Mouse (Mus musculus): Measurements from ENCODE around the gene 1700057G04Rik. TPM values are rescaled to one million over a fixed set of nuclear protein-coding genes. Genes with fewer than 3 reads are reported as not detected.
"Not testable (repeated sequence)": the region's sequence is repeated elsewhere in the genome, so short reads cannot be mapped to it uniquely, and the experiment has no call there.

The 1700057G04Rik gene
- polyA plus RNA-seq, 1 experiment: not detected

DNA sequence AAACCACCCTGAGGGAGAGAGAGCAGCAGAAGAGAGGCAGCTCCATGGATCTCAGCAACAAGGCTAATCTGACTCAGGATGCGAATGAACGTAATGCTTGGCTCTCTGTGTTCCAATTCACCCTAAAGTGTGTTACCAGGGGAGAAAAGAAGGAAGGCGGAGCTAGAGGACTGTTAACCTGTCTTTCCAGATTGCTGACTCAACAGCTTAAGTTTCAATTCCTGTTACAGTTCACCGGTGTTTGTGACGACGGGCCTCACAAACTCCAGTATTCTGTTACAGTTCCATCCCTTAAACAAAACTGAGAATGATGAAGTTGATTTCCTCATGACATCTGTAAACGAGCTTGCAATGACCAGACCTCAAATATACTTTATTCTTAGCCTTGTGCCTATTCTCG, 4.1 kb upstream of the 1700057G04Rik start:
- H3K36me3 ChIP-seq (ENCODE audit: control insufficient read depth, insufficient read depth, low read length): no peaks in the 10 kb centered on the region
- WGBS: 29% methylated on average over 8 of the region's 8 CpGs

DNA sequence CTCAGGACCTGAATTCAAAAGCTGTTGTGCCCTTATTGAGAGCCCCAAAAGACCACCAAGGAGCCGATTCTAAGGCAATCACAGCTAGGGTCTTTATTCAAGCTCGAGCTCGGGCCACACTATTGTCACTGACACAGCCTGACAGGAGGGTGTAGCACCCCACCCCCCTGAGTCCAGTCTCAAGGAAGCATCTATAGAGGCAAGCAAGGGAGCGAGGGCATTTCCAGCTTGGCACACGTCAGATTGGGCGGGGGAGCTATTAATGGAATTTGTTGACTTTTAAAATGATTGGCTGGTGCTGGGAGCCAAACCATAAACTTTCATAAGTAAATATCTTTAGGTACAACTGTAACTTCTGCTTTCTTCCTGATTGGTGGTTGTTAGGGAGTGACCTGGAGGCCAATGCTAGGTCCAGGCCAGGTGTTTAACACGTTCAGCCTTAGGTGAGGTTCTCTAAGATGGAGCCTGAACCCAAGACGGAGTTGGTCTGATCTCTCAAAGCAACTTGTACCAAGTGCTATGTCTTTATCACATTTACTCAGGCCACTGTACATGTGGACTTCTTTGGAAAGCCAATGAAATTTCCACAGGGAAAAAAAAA, 3.5 kb upstream of the 1700057G04Rik start:
- Histone ChIP-seq H3K36me3 (ENCODE audit: control insufficient read depth, insufficient read depth, low read length) (no peaks in the 10 kb centered on the region), H3K4me1 (ENCODE audit: control insufficient read depth, insufficient read depth, insufficient read length, low read length) (peaks cover 7% of the 10 kb centered on the region; the same call in 1 of the 2 replicates), H3K27me3 (ENCODE audit: control insufficient read depth, insufficient read depth, low read length) (no peaks in the 10 kb centered on the region; the same call in 1 of the 2 replicates), H3K27ac (ENCODE audit: insufficient read depth, low read depth, low read length) (peak overlapping the region; percentile 40; the same call in 1 of the 2 replicates), H3K4me3 (ENCODE audit: low read depth, low read length) (no peak overlapping the region)
- TF ChIP-seq CTCF (IDR thresholded peaks at IDR 0.05; ENCODE audit: extremely low read depth, insufficient read length, insufficient replicate concordance, low read depth, low read length): no peak
- WGBS: 39% methylated on average over 8 of the region's 8 CpGs

More for the DNA sequence above, 4.1 kb upstream of the 1700057G04Rik start:
- Histone ChIP-seq H3K4me1 (ENCODE audit: control insufficient read depth, insufficient read depth, insufficient read length, low read length) (peaks cover 7% of the 10 kb centered on the region; the same call in 1 of the 2 replicates), H3K4me3 (ENCODE audit: low read depth, low read length) (no peak overlapping the region), H3K27ac (ENCODE audit: insufficient read depth, low read depth, low read length) (peak overlapping the region; percentile 40), H3K27me3 (ENCODE audit: control insufficient read depth, insufficient read depth, low read length) (no peaks in the 10 kb centered on the region; the same call in 1 of the 2 replicates)
- TF ChIP-seq CTCF (IDR thresholded peaks at IDR 0.05; ENCODE audit: extremely low read depth, insufficient read length, insufficient replicate concordance, low read depth, low read length) (no peak), POLR2A (IDR thresholded peaks at IDR 0.05; ENCODE audit: low read depth, low read length) (no peak)

GRCm38 (mm10) chr9:92316791-92317190, 7.6 kb downstream of the 1700057G04Rik start:
- Histone ChIP-seq H3K4me1 (ENCODE audit: control insufficient read depth, insufficient read depth, insufficient read length, low read length) (no peaks in the 10 kb centered on the region), H3K36me3 (ENCODE audit: control insufficient read depth, insufficient read depth, low read length) (no peaks in the 10 kb centered on the region), H3K27me3 (ENCODE audit: control insufficient read depth, insufficient read depth, low read length) (no peaks in the 10 kb centered on the region), H3K27ac (ENCODE audit: insufficient read depth, low read depth, low read length) (no peak overlapping the region), H3K4me3 (ENCODE audit: low read depth, low read length) (no peak overlapping the region)
- TF ChIP-seq CTCF (IDR thresholded peaks at IDR 0.05; ENCODE audit: extremely low read depth, insufficient read length, insufficient replicate concordance, low read depth, low read length): no peak
- TF ChIP-seq POLR2A (IDR thresholded peaks at IDR 0.05; ENCODE audit: low read depth, low read length): no peak
- 81% methylated on average over 3 of the region's 3 CpGs for WGBS

GRCm38 (mm10) chr9:92325936-92326335, 16.8 kb downstream of the 1700057G04Rik start:
- H3K27ac ChIP-seq (ENCODE audit: insufficient read depth, low read depth, low read length); H3K36me3 ChIP-seq (ENCODE audit: control insufficient read depth, insufficient read depth, low read length); H3K4me1 ChIP-seq (ENCODE audit: control insufficient read depth, insufficient read depth, insufficient read length, low read length); H3K27me3 ChIP-seq (ENCODE audit: control insufficient read depth, insufficient read depth, low read length); H3K4me3 ChIP-seq (ENCODE audit: low read depth, low read length): not testable (repeated sequence)
- 80% methylated on average over 9 of the region's 9 CpGs for WGBS

- Histone ChIP-seq H3K27me3 (ENCODE audit: control insufficient read depth, insufficient read depth, low read length) (no peaks in the 10 kb centered on the region), H3K36me3 (ENCODE audit: control insufficient read depth, insufficient read depth, low read length) (no peaks in the 10 kb centered on the region), H3K27ac (ENCODE audit: insufficient read depth, low read depth, low read length) (no peak overlapping the region), H3K4me1 (ENCODE audit: control insufficient read depth, insufficient read depth, insufficient read length, low read length) (no peaks in the 10 kb centered on the region), H3K4me3 (ENCODE audit: low read depth, low read length) (no peak overlapping the region)
- TF ChIP-seq POLR2A (IDR thresholded peaks at IDR 0.05; ENCODE audit: low read depth, low read length) (no peak), CTCF (IDR thresholded peaks at IDR 0.05; ENCODE audit: extremely low read depth, insufficient read length, insufficient replicate concordance, low read depth, low read length) (no peak)
- WGBS: 86% methylated on average over 4 of the region's 4 CpGs
These were observed 17.6 kb downstream of the 1700057G04Rik start for GRCm38 (mm10) chr9:92326813-92327212.

- Histone ChIP-seq H3K27ac (ENCODE audit: insufficient read depth, low read depth, low read length) (no peak overlapping the region), H3K4me1 (ENCODE audit: control insufficient read depth, insufficient read depth, insufficient read length, low read length) (peaks cover under 1% of the 10 kb centered on the region; the same call in 1 of the 2 replicates), H3K27me3 (ENCODE audit: control insufficient read depth, insufficient read depth, low read length) (no peaks in the 10 kb centered on the region), H3K36me3 (ENCODE audit: control insufficient read depth, insufficient read depth, low read length) (no peaks in the 10 kb centered on the region), H3K4me3 (ENCODE audit: low read depth, low read length) (no peak overlapping the region)
- TF ChIP-seq POLR2A (IDR thresholded peaks at IDR 0.05; ENCODE audit: low read depth, low read length): no peak
- TF ChIP-seq CTCF (IDR thresholded peaks at IDR 0.05; ENCODE audit: extremely low read depth, insufficient read length, insufficient replicate concordance, low read depth, low read length): no peak
- WGBS: 61% methylated on average over 4 of the region's 4 CpGs
These were observed 22.2 kb downstream of the 1700057G04Rik start for GRCm38 (mm10) chr9:92331383-92331782.

DNA sequence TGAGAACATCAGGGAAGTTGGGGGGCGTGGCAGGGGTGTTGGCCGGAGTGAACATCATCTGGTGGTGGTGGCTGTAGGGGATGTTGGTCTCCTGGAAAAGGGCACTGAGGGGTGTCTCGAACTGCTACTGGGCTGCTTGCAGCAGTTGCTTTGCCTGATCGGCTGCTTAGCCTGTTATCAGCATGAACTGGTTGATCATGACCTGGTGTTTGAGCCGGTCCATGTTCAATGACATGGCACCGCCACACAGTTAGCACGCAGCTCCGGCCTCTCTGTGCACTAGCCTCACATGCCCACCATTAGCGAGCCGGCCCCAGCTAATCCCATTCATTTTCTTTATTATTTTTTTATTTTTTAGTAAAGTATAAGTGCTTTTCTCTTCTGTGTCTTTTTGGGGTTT, 25.7 kb downstream of the 1700057G04Rik start:
- no peak overlapping the region for H3K27ac ChIP-seq (ENCODE audit: insufficient read depth, low read depth, low read length)
- 95% methylated on average over 10 of the region's 10 CpGs for WGBS
- no peak for TF ChIP-seq CTCF (IDR thresholded peaks at IDR 0.05; ENCODE audit: extremely low read depth, insufficient read length, insufficient replicate concordance, low read depth, low read length)
- no peak for TF ChIP-seq POLR2A (IDR thresholded peaks at IDR 0.05; ENCODE audit: low read depth, low read length)
- no peak overlapping the region for H3K4me3 ChIP-seq (ENCODE audit: low read depth, low read length)
- no peaks in the 10 kb centered on the region for H3K27me3 ChIP-seq (ENCODE audit: control insufficient read depth, insufficient read depth, low read length)
- no peaks in the 10 kb centered on the region for H3K36me3 ChIP-seq (ENCODE audit: control insufficient read depth, insufficient read depth, low read length)
- peaks cover 7% of the 10 kb centered on the region; the same call in 1 of the 2 replicates for H3K4me1 ChIP-seq (ENCODE audit: control insufficient read depth, insufficient read depth, insufficient read length, low read length)

Data from small intestine, adult 2 months (tissue).